Comparison of ENCODE assay signal across 23 mouse cellular contexts in genomic region chr1:187220756-187221155, GRCm38 (mm10). TPM values are rescaled to one million over a fixed set of nuclear protein-coding genes. Genes with fewer than 3 reads are reported as not detected.
A peak's percentile ranks its signal among the peaks of the same experiment; 100 is the strongest.
DNase-seq lines count a peak whose midpoint lies in the region; ATAC-seq and TF ChIP-seq lines count a peak whose summit lies in the region.
"Had no signal": no experiment of that assay in that cellular context is flagged by ENCODE, and none has a peak within 500 bp of the region (broad histone marks: within the 10 kb centered on the region; RNA-seq: fewer than 3 reads in every experiment).

No protein-coding gene starts in this region.

- no peak overlapping the region for H3K4me3 ChIP-seq in intestine, embryonic 16.5 days (ENCODE audit: low read length)
- H3K4me3 ChIP-seq in intestine, embryonic 15.5 days (replicated peaks) = no peak overlapping the region
- no peak overlapping the region for H3K4me3 ChIP-seq in liver, adult 2 months (ENCODE audit: insufficient read depth, low read depth, low read length)
- no peak overlapping the region for H3K4me3 ChIP-seq in liver, embryonic 12.5 days
- H3K4me3 ChIP-seq in midbrain, embryonic 15.5 days = no peak overlapping the region
- H3K4me3 ChIP-seq: forebrain, embryonic 10.5 days; forebrain, embryonic 13.5 days; heart, adult 2 months; heart, embryonic 10.5 days; heart, embryonic 13.5 days had no signal

- ATAC-seq in intestine, embryonic 16.5 days = peak; percentile 54; the same call in 1 of the 2 replicates
- no peak for ATAC-seq in intestine, embryonic 15.5 days
- ATAC-seq in liver, embryonic 12.5 days = no peak
- no peak for ATAC-seq in midbrain, embryonic 15.5 days (replicated peaks)
- ATAC-seq: activated CD4-positive, CD25-positive, alpha-beta regulatory T cell, adult 4 months; forebrain, embryonic 13.5 days; forebrain, embryonic 16.5 days had no signal

- no peak overlapping the region for H3K4me2 ChIP-seq in intestine, embryonic 16.5 days (ENCODE audit: low read depth, low read length)
- no peak overlapping the region for H3K4me2 ChIP-seq in intestine, embryonic 15.5 days (replicated peaks)
- H3K4me2 ChIP-seq in liver, embryonic 12.5 days = no peak overlapping the region
- no peak overlapping the region for H3K4me2 ChIP-seq in midbrain, embryonic 15.5 days
- H3K4me2 ChIP-seq: forebrain, embryonic 13.5 days; heart, embryonic 13.5 days had no signal

- H3K79me2 ChIP-seq in liver, adult 2 months (ENCODE audit: control insufficient read depth, insufficient read depth, low read length) = peaks cover 11% of the 10 kb centered on the region; the same call in 1 of the 2 replicates

- peak; percentile 49 for DNase-seq in kidney, adult 9 months
- DNase-seq in kidney, adult 18-20 months = no peak
- no peak for DNase-seq in liver, adult 2 months (ENCODE audit: extremely low read depth, low read depth, low spot score)
- DNase-seq: adrenal gland, adult 8-10 months; adrenal gland, postnatal 25 days; cerebellum, adult 18-20 months; cerebellum, adult 9-10 months; cerebellum, postnatal 14 days; gastrocnemius, postnatal 10 days; gastrocnemius, postnatal 36 days; heart, adult 2 months; heart, postnatal 14 days; heart, postnatal 4 days had no signal

- no peak for TF ChIP-seq POLR2A in liver, adult 2 months (IDR thresholded peaks at IDR 0.05; ENCODE audit: extremely low read depth, insufficient read depth, low read length)

- 53% methylated on average over 6 of the region's 6 CpGs for whole genome bisulfite sequencing in intestine, embryonic 16.5 days
- WGBS in intestine, embryonic 15.5 days = 65% methylated on average over 6 of the region's 6 CpGs
- 53% methylated on average over 6 of the region's 6 CpGs for WGBS in liver, adult 2 months
- WGBS in liver, embryonic 12.5 days (ENCODE audit: insufficient replicate concordance) = 76% methylated on average over 6 of the region's 6 CpGs
- WGBS in midbrain, embryonic 15.5 days = 84% methylated on average over 6 of the region's 6 CpGs

- H3K9ac ChIP-seq in intestine, embryonic 16.5 days (ENCODE audit: low read depth, low read length) = no peak overlapping the region
- H3K9ac ChIP-seq in intestine, embryonic 15.5 days = no peak overlapping the region
- no peak overlapping the region for H3K9ac ChIP-seq in liver, adult 2 months (ENCODE audit: low read depth, low read length)
- H3K9ac ChIP-seq in liver, embryonic 12.5 days = no peak overlapping the region
- no peak overlapping the region for H3K9ac ChIP-seq in midbrain, embryonic 15.5 days
- H3K9ac ChIP-seq: forebrain, embryonic 13.5 days; heart, embryonic 13.5 days had no signal

- H3K27ac ChIP-seq in intestine, embryonic 16.5 days (ENCODE audit: low read length) = no peak overlapping the region
- no peak overlapping the region for H3K27ac ChIP-seq in intestine, embryonic 15.5 days
- 0 out of 2 replicates have a peak overlapping the region, but pooled peaks have one; percentile 12 for H3K27ac ChIP-seq in liver, adult 2 months (replicated peaks; ENCODE audit: insufficient read depth, low read depth, low read length)
- no peak overlapping the region for H3K27ac ChIP-seq in liver, embryonic 12.5 days
- no peak overlapping the region for H3K27ac ChIP-seq in midbrain, embryonic 15.5 days
- H3K27ac ChIP-seq: forebrain, embryonic 10.5 days; forebrain, embryonic 13.5 days; heart, adult 2 months; heart, embryonic 10.5 days; heart, embryonic 13.5 days had no signal

- no peak for TF ChIP-seq CTCF in liver, adult 2 months (IDR thresholded peaks at IDR 0.05; ENCODE audit: low read depth, low read length)

- H3K36me3 ChIP-seq in intestine, embryonic 16.5 days (ENCODE audit: control insufficient read depth, insufficient read depth, low read length) = no peaks in the 10 kb centered on the region
- no peaks in the 10 kb centered on the region for H3K36me3 ChIP-seq in intestine, embryonic 15.5 days
- H3K36me3 ChIP-seq in liver, adult 2 months (ENCODE audit: control insufficient read depth, insufficient read depth, low read length) = 0 out of 2 replicates have a peak, but pooled peaks cover 1% of the 10 kb centered on the region
- H3K36me3 ChIP-seq in liver, embryonic 12.5 days = peaks cover 3% of the 10 kb centered on the region
- H3K36me3 ChIP-seq in midbrain, embryonic 15.5 days (replicated peaks) = no peaks in the 10 kb centered on the region

- peaks cover 3% of the 10 kb centered on the region for H3K4me1 ChIP-seq in intestine, embryonic 16.5 days (ENCODE audit: control insufficient read depth, insufficient read depth, low read length)
- peaks cover 2% of the 10 kb centered on the region; the same call in 1 of the 2 replicates for H3K4me1 ChIP-seq in intestine, embryonic 15.5 days (replicated peaks)
- no peaks in the 10 kb centered on the region; the same call in 1 of the 2 replicates for H3K4me1 ChIP-seq in liver, adult 2 months (ENCODE audit: control insufficient read depth, insufficient read depth, low read length)
- H3K4me1 ChIP-seq in liver, embryonic 12.5 days = peaks cover 22% of the 10 kb centered on the region
- peaks cover 9% of the 10 kb centered on the region for H3K4me1 ChIP-seq in midbrain, embryonic 15.5 days

- H3K9me3 ChIP-seq in intestine, embryonic 16.5 days (ENCODE audit: control insufficient read depth, low read length) = no peaks in the 10 kb centered on the region
- H3K9me3 ChIP-seq in intestine, embryonic 15.5 days = no peaks in the 10 kb centered on the region
- no peaks in the 10 kb centered on the region for H3K9me3 ChIP-seq in liver, embryonic 12.5 days (replicated peaks)
- no peaks in the 10 kb centered on the region for H3K9me3 ChIP-seq in midbrain, embryonic 15.5 days
- H3K9me3 ChIP-seq: forebrain, embryonic 10.5 days; forebrain, embryonic 13.5 days; heart, embryonic 10.5 days; heart, embryonic 13.5 days had no signal

- no peaks in the 10 kb centered on the region for H3K27me3 ChIP-seq in intestine, embryonic 16.5 days (replicated peaks; ENCODE audit: control insufficient read depth, insufficient read depth, low read length)
- no peaks in the 10 kb centered on the region for H3K27me3 ChIP-seq in intestine, embryonic 15.5 days (replicated peaks)
- no peaks in the 10 kb centered on the region for H3K27me3 ChIP-seq in liver, adult 2 months (ENCODE audit: control insufficient read depth, insufficient read depth, low read length)
- no peaks in the 10 kb centered on the region for H3K27me3 ChIP-seq in liver, embryonic 12.5 days (replicated peaks)
- no peaks in the 10 kb centered on the region for H3K27me3 ChIP-seq in midbrain, embryonic 15.5 days (replicated peaks)
- H3K27me3 ChIP-seq: forebrain, embryonic 13.5 days; heart, embryonic 13.5 days had no signal

RNA-seq across cellular contexts. Expression of gene Gpatch2, which starts 5.4 kb away (rescaled TPM):
- polyA plus RNA-seq in intestine, embryonic 16.5 days (2015; fragmentation: Nextera tagmentation; extraction: Ambion mirVana) = 16.5 and 17.0 TPM in 2 replicates
- 16.8 and 17.4 TPM in 2 replicates for polyA plus RNA-seq in intestine, embryonic 15.5 days (2015; fragmentation: Nextera tagmentation; extraction: Ambion mirVana)
- 14.7 and 15.9 TPM in 2 replicates for total RNA-seq in liver, adult 2 months (2014; rRNA removed)
- 6.3 and 7.1 TPM in 2 replicates for polyA plus RNA-seq in liver, adult 2 months (2012; rRNA removed)
- polyA plus RNA-seq in liver, embryonic 12.5 days (2016; fragmentation: Nextera tagmentation; extraction: Ambion mirVana) = 8.4 and 9.8 TPM in 2 replicates
- polyA plus RNA-seq in midbrain, embryonic 15.5 days (2015; fragmentation: Nextera tagmentation; extraction: Ambion mirVana) = 17.4 and 18.6 TPM in 2 replicates

RNA-seq across cellular contexts. Expression of gene Spata17, which starts 5.5 kb away (rescaled TPM):
- 0.91 and 1.6 TPM in 2 replicates for polyA plus RNA-seq in intestine, embryonic 16.5 days (2015; fragmentation: Nextera tagmentation; extraction: Ambion mirVana)
- 0.85 and 1.2 TPM in 2 replicates for polyA plus RNA-seq in intestine, embryonic 15.5 days (2015; fragmentation: Nextera tagmentation; extraction: Ambion mirVana)
- total RNA-seq in liver, adult 2 months (2014; rRNA removed) = 0.83 and 0.94 TPM in 2 replicates
- polyA plus RNA-seq in liver, adult 2 months (2012; rRNA removed) = 0.15 TPM in 1 of 2 replicates, not detected in the other
- polyA plus RNA-seq in liver, embryonic 12.5 days (2016; fragmentation: Nextera tagmentation; extraction: Ambion mirVana) = 0.32 and 0.35 TPM in 2 replicates
- 2.1 and 2.5 TPM in 2 replicates for polyA plus RNA-seq in midbrain, embryonic 15.5 days (2015; fragmentation: Nextera tagmentation; extraction: Ambion mirVana)
- total RNA-seq: gastrocnemius, postnatal 36 days had no signal
